Mouse (Mus musculus): ENCODE results near the gene Myo3b. TPM values are rescaled to one million over a fixed set of nuclear protein-coding genes. Genes with fewer than 3 reads are reported as not detected.

Myo3b gene
- total RNA-seq, 2 experiments from 2014 or later, result not detected

GRCm38 (mm10) chr2:70414386-70414785 is 375.5 kb downstream of the Myo3b start:
- no peak for ATAC-seq (replicated peaks; ENCODE audit: poor library complexity, severe bottlenecking)

- ATAC-seq (replicated peaks; ENCODE audit: poor library complexity, severe bottlenecking), result no peak
Observed at GRCm38 (mm10) chr2:70415521-70415920, 376.6 kb downstream of the Myo3b start.

- no peak for ATAC-seq (replicated peaks; ENCODE audit: poor library complexity, severe bottlenecking)
Observed at GRCm38 (mm10) chr2:70419336-70419735, 380.4 kb downstream of the Myo3b start.

GRCm38 (mm10) chr2:70421144-70421874 is 382.4 kb downstream of the Myo3b start:
- ATAC-seq (replicated peaks; ENCODE audit: poor library complexity, severe bottlenecking), result no peak

- ATAC-seq (replicated peaks; ENCODE audit: poor library complexity, severe bottlenecking), result no peak
Observed at GRCm38 (mm10) chr2:70425611-70426010, 386.7 kb downstream of the Myo3b start.

GRCm38 (mm10) chr2:70443035-70443434 is 404.1 kb downstream of the Myo3b start:
- ATAC-seq (replicated peaks; ENCODE audit: poor library complexity, severe bottlenecking), result no peak

- no peak for ATAC-seq (replicated peaks; ENCODE audit: poor library complexity, severe bottlenecking)
Observed at GRCm38 (mm10) chr2:70444141-70444540, 405.2 kb downstream of the Myo3b start.

GRCm38 (mm10) chr2:70456205-70456604 is 417.3 kb downstream of the Myo3b start:
- no peak for ATAC-seq (replicated peaks; ENCODE audit: poor library complexity, severe bottlenecking)

- no peak for ATAC-seq (replicated peaks; ENCODE audit: poor library complexity, severe bottlenecking)
Observed at GRCm38 (mm10) chr2:70463606-70464005, 424.7 kb downstream of the Myo3b start.

GRCm38 (mm10) chr2:70471136-70471535 is 432.2 kb downstream of the Myo3b start:
- ATAC-seq (replicated peaks; ENCODE audit: poor library complexity, severe bottlenecking), result no peak

GRCm38 (mm10) chr2:70471861-70472620 is 433.1 kb downstream of the Myo3b start:
- no peak for ATAC-seq (replicated peaks; ENCODE audit: poor library complexity, severe bottlenecking)

Other genes starting within 250 kb of the Myo3b start
- gene Ccdc173, start 249.6 kb upstream of the Myo3b start, total RNA-seq (2014; fragmentation: Nextera tagmentation), result 1.8 and 2.5 TPM in 2 replicates
- gene Ccdc173, start 249.6 kb upstream of the Myo3b start, total RNA-seq (2017), result 2.1 and 3.0 TPM in 2 replicates
- 18.5 and 27.8 TPM in 2 replicates for gene Phospho2, start 249.5 kb upstream of the Myo3b start, total RNA-seq (2014; fragmentation: Nextera tagmentation)
- gene Phospho2, start 249.5 kb upstream of the Myo3b start, total RNA-seq (2017), result 17.8 and 24.1 TPM in 2 replicates
- 10.8 and 14.6 TPM in 2 replicates for gene Klhl23, start 217.2 kb upstream of the Myo3b start, total RNA-seq (2014; fragmentation: Nextera tagmentation)
- gene Klhl23, start 217.2 kb upstream of the Myo3b start, total RNA-seq (2017), result 31.5 and 33.6 TPM in 2 replicates
- 279 TPM in 2 replicates for gene Ssb, start 177.6 kb upstream of the Myo3b start, total RNA-seq (2014; fragmentation: Nextera tagmentation)
- 479 and 601 TPM in 2 replicates for gene Ssb, start 177.6 kb upstream of the Myo3b start, total RNA-seq (2017)
- 21.1 and 28.7 TPM in 2 replicates for gene Mettl5, start 153.5 kb upstream of the Myo3b start, total RNA-seq (2014; fragmentation: Nextera tagmentation)
- gene Mettl5, start 153.5 kb upstream of the Myo3b start, total RNA-seq (2017), result 46.0 and 48.8 TPM in 2 replicates
- 35.2 and 40.8 TPM in 2 replicates for gene Ubr3, start 141.9 kb upstream of the Myo3b start, total RNA-seq (2014; fragmentation: Nextera tagmentation)
- gene Ubr3, start 141.9 kb upstream of the Myo3b start, total RNA-seq (2017), result 33.3 and 41.9 TPM in 2 replicates